Mouse (Mus musculus) small intestine, adult 2 months (tissue): ENCODE measurements around the gene Fbf1.

ENCODE experiments used
- CTCF ChIP-seq: fragments of 200-500 bp; IDR thresholded peaks from 2 replicates; pipeline ENCODE4 v1.5.1; 2012; ENCODE audit warnings: low read depth, mild to moderate bottlenecking, control low read depth, inconsistent platforms, low read length, moderate library complexity, mixed read lengths; ENCODE audit not compliant: insufficient replicate concordance, insufficient read length; ENCODE audit errors: extremely low read depth
- POLR2A ChIP-seq: fragments of 200-500 bp; IDR thresholded peaks from 2 replicates; pipeline ENCODE4 v1.6.1; 2012; ENCODE audit warnings: low read depth, mild to moderate bottlenecking, control low read depth, inconsistent platforms, low read length, moderate library complexity

GRCm38 (mm10) chr11:116196866-116197583 lies 29.1 kb upstream of the Fbf1 start:
- TF ChIP-seq POLR2A (no peak), CTCF (no peak)
